Mouse (Mus musculus) midbrain, embryonic 10.5 days (tissue): ENCODE data around the gene Adamts5. TPM values are rescaled to one million over a fixed set of nuclear protein-coding genes. Genes with fewer than 3 reads are reported as not detected.

Experiments used
- DNase-seq: peaks from one replicate; pipeline ENCODE4 v3.0.0-alpha.2; 2017; ENCODE audit warnings: low spot score
- H3K27ac ChIP-seq: fragments of 300-500 bp; sonication (generic); replicated peaks from 2 replicates; pipeline ENCODE4 v1.5.1; 2016; ENCODE audit warnings: mild to moderate bottlenecking
- H3K27me3 ChIP-seq: fragments of 300-500 bp; sonication (generic); 2 replicates; pipeline ENCODE4 v1.6.1; 2016; ENCODE audit warnings: low read depth, mild to moderate bottlenecking; ENCODE audit not compliant: poor library complexity, severe bottlenecking
- H3K36me3 ChIP-seq: fragments of 300-500 bp; sonication (generic); 2 replicates; pipeline ENCODE4 v1.6.1; 2016; ENCODE audit warnings: mild to moderate bottlenecking, moderate library complexity
- H3K4me1 ChIP-seq: fragments of 300-500 bp; sonication (generic); 2 replicates; pipeline ENCODE4 v1.6.1; 2016
- H3K4me3 ChIP-seq: fragments of 300-500 bp; sonication (generic); 2 replicates; pipeline ENCODE4 v1.5.1; 2016; ENCODE audit warnings: mild to moderate bottlenecking, moderate library complexity
- H3K9me3 ChIP-seq: fragments of 300-500 bp; sonication (generic); replicated peaks from 2 replicates; pipeline ENCODE4 v1.6.1; 2016; ENCODE audit warnings: mild to moderate bottlenecking
- WGBS: fragments of 180-500 bp; shearing (Covaris S2); methylation state at CpG from one replicate; pipeline ENCODE4 v1.1.7; 2016; 5-methylcytosine and 5-hydroxymethylcytosine counted together
- polyA plus RNA-seq: library from polyadenylated mRNA; unstranded; fragments of >200 nt; fragmentation: Nextera tagmentation; extraction: Ambion mirVana; gene quantifications from 2 replicates; pipeline ENCODE4 v1.2.1, GENCODE M21; 2016

Adamts5 gene
- polyA plus RNA-seq: 1.1 and 1.4 TPM in 2 replicates

- Histone ChIP-seq H3K4me1 (peaks cover 24% of the 10 kb centered on the region), H3K27me3 (peaks cover 45% of the 10 kb centered on the region), H3K36me3 (no peaks in the 10 kb centered on the region), H3K4me3 (peak within 1 kb of the TSS; percentile 64), H3K27ac (peak within 1 kb of the TSS; percentile 81), H3K9me3 (no peaks in the 10 kb centered on the region)
- peak; percentile 61 for DNase-seq
- 3% methylated on average over 13 of the region's 13 CpGs for WGBS
Observed at GRCm38 (mm10) chr16:85901581-85901910, at the start of gene Adamts5. Gene Adamts5 (minus strand): TSS chr16:85901828.

GRCm38 (mm10) chr16:85950356-85950755, 48.7 kb upstream of the Adamts5 start:
- H3K36me3 ChIP-seq: no peaks in the 10 kb centered on the region
- H3K9me3 ChIP-seq: no peaks in the 10 kb centered on the region
- 88% methylated on average over 2 of the region's 2 CpGs for WGBS
- no peaks in the 10 kb centered on the region for H3K27me3 ChIP-seq
- no peaks in the 10 kb centered on the region for H3K4me1 ChIP-seq
- H3K4me3 ChIP-seq: no peak overlapping the region
- DNase-seq: no peak
- H3K27ac ChIP-seq: no peak overlapping the region

- no peak for DNase-seq
- H3K4me1 ChIP-seq: no peaks in the 10 kb centered on the region
- no peaks in the 10 kb centered on the region for H3K9me3 ChIP-seq
- H3K36me3 ChIP-seq: no peaks in the 10 kb centered on the region
- no peaks in the 10 kb centered on the region for H3K27me3 ChIP-seq
- 87% methylated on average over 5 of the region's 5 CpGs for WGBS
- no peak overlapping the region for H3K4me3 ChIP-seq
- H3K27ac ChIP-seq: no peak overlapping the region
Observed at GRCm38 (mm10) chr16:85926004-85926403, 24.4 kb upstream of the Adamts5 start.

- H3K9me3 ChIP-seq: no peaks in the 10 kb centered on the region
- WGBS: 79% methylated on average over 1 of the region's 1 CpGs
- H3K27ac ChIP-seq: no peak overlapping the region
- DNase-seq: no peak
- H3K4me3 ChIP-seq: no peak overlapping the region
- H3K36me3 ChIP-seq: no peaks in the 10 kb centered on the region
- H3K4me1 ChIP-seq: no peaks in the 10 kb centered on the region
- H3K27me3 ChIP-seq: no peaks in the 10 kb centered on the region
Observed at GRCm38 (mm10) chr16:85922454-85922853, 20.8 kb upstream of the Adamts5 start.

- H3K27ac ChIP-seq: no peak overlapping the region
- no peaks in the 10 kb centered on the region for H3K4me1 ChIP-seq
- DNase-seq: no peak
- no peaks in the 10 kb centered on the region for H3K27me3 ChIP-seq
- no peaks in the 10 kb centered on the region for H3K9me3 ChIP-seq
- H3K4me3 ChIP-seq: no peak overlapping the region
- no peaks in the 10 kb centered on the region for H3K36me3 ChIP-seq
- 80% methylated on average over 4 of the region's 4 CpGs for WGBS
Observed at GRCm38 (mm10) chr16:85920122-85920521, 18.5 kb upstream of the Adamts5 start.

GRCm38 (mm10) chr16:85900702-85901580, 687 bp downstream of the Adamts5 start:
- DNase-seq: peak; percentile 71
- H3K4me3 ChIP-seq: peak overlapping the region; percentile 64
- H3K4me1 ChIP-seq: peaks cover 24% of the 10 kb centered on the region
- no peaks in the 10 kb centered on the region for H3K9me3 ChIP-seq
- peak overlapping the region; percentile 81 for H3K27ac ChIP-seq
- WGBS: under 1% methylated on average over 51 of the region's 51 CpGs
- no peaks in the 10 kb centered on the region for H3K36me3 ChIP-seq
- H3K27me3 ChIP-seq: peaks cover 45% of the 10 kb centered on the region

- DNase-seq: peak; percentile 68
- Histone ChIP-seq H3K9me3 (no peaks in the 10 kb centered on the region), H3K27me3 (peaks cover 45% of the 10 kb centered on the region), H3K36me3 (no peaks in the 10 kb centered on the region), H3K4me3 (peak overlapping the region; percentile 64), H3K27ac (peak overlapping the region; percentile 81), H3K4me1 (peaks cover 24% of the 10 kb centered on the region)
- WGBS: 1% methylated on average over 45 of the region's 45 CpGs
Observed at GRCm38 (mm10) chr16:85899790-85900587, 1.6 kb downstream of the Adamts5 start.

GRCm38 (mm10) chr16:85899301-85899721, 2.3 kb downstream of the Adamts5 start:
- peak overlapping the region; percentile 64 for H3K4me3 ChIP-seq
- H3K4me1 ChIP-seq: peaks cover 24% of the 10 kb centered on the region
- DNase-seq: peak; percentile 48
- peak overlapping the region; percentile 81 for H3K27ac ChIP-seq
- no peaks in the 10 kb centered on the region for H3K36me3 ChIP-seq
- H3K9me3 ChIP-seq: no peaks in the 10 kb centered on the region
- peaks cover 45% of the 10 kb centered on the region for H3K27me3 ChIP-seq
- 16% methylated on average over 25 of the region's 25 CpGs for WGBS

- Histone ChIP-seq H3K27me3 (peaks cover 45% of the 10 kb centered on the region), H3K9me3 (no peaks in the 10 kb centered on the region), H3K36me3 (no peaks in the 10 kb centered on the region), H3K4me1 (peaks cover 24% of the 10 kb centered on the region), H3K4me3 (peak overlapping the region; percentile 64), H3K27ac (no peak overlapping the region)
- no peak for DNase-seq
- 90% methylated on average over 10 of the region's 10 CpGs for WGBS
Observed at GRCm38 (mm10) chr16:85898816-85899215, 2.8 kb downstream of the Adamts5 start.

- no peak overlapping the region for H3K27ac ChIP-seq
- DNase-seq: no peak
- H3K27me3 ChIP-seq: peaks cover 45% of the 10 kb centered on the region
- WGBS: 85% methylated on average over 4 of the region's 4 CpGs
- peaks cover 24% of the 10 kb centered on the region for H3K4me1 ChIP-seq
- no peaks in the 10 kb centered on the region for H3K9me3 ChIP-seq
- H3K36me3 ChIP-seq: no peaks in the 10 kb centered on the region
- no peak overlapping the region for H3K4me3 ChIP-seq
Observed at GRCm38 (mm10) chr16:85898391-85898790, 3.2 kb downstream of the Adamts5 start.

GRCm38 (mm10) chr16:85897854-85898253, 3.8 kb downstream of the Adamts5 start:
- H3K27me3 ChIP-seq: peaks cover 45% of the 10 kb centered on the region
- no peaks in the 10 kb centered on the region for H3K36me3 ChIP-seq
- H3K4me1 ChIP-seq: peaks cover 24% of the 10 kb centered on the region
- H3K27ac ChIP-seq: no peak overlapping the region
- H3K9me3 ChIP-seq: no peaks in the 10 kb centered on the region
- DNase-seq: no peak
- 87% methylated on average over 3 of the region's 3 CpGs for WGBS
- no peak overlapping the region for H3K4me3 ChIP-seq

- Histone ChIP-seq H3K9me3 (no peaks in the 10 kb centered on the region), H3K4me1 (peaks cover 16% of the 10 kb centered on the region), H3K27ac (no peak overlapping the region), H3K27me3 (peaks cover 29% of the 10 kb centered on the region), H3K36me3 (no peaks in the 10 kb centered on the region), H3K4me3 (no peak overlapping the region)
- DNase-seq: no peak
- 95% methylated on average over 4 of the region's 4 CpGs for WGBS
Observed at GRCm38 (mm10) chr16:85895948-85896347, 5.7 kb downstream of the Adamts5 start.

- Histone ChIP-seq H3K27ac (no peak overlapping the region), H3K27me3 (no peaks in the 10 kb centered on the region), H3K4me1 (peaks cover 7% of the 10 kb centered on the region; the same call in 1 of the 2 replicates), H3K36me3 (no peaks in the 10 kb centered on the region), H3K9me3 (no peaks in the 10 kb centered on the region), H3K4me3 (no peak overlapping the region)
- 83% methylated on average over 5 of the region's 5 CpGs for WGBS
- no peak for DNase-seq
Observed at GRCm38 (mm10) chr16:85889778-85890177, 11.8 kb downstream of the Adamts5 start.
